ENCODE assay signal across 7 mouse cellular contexts in genomic region chr6:34292882-34293487, GRCm38 (mm10). TPM values are rescaled to one million over a fixed set of nuclear protein-coding genes. Genes with fewer than 3 reads are reported as not detected.
DNase-seq lines count a peak whose midpoint lies in the region; ATAC-seq lines count a peak whose summit lies in the region.

No protein-coding gene starts in this region.

- no peaks in the 10 kb centered on the region for H3K4me1 ChIP-seq in intestine, embryonic 15.5 days (replicated peaks)
- H3K4me1 ChIP-seq in midbrain, embryonic 14.5 days (ENCODE audit: control insufficient read depth, insufficient read depth, low read length) = no peaks in the 10 kb centered on the region

- peak; percentile 87 for DNase-seq in embryo, embryonic 11 days
- DNase-seq in gastrocnemius, postnatal 4 days (ENCODE audit: low spot score in 2 of 2) = peak; percentile 59 to 72
- peak; percentile 63 to 71 for DNase-seq in left cerebral cortex, postnatal 36 days (ENCODE audit: low spot score in 2 of 2)
- DNase-seq in midbrain, embryonic 14.5 days = peak; percentile 92
- DNase-seq in spleen, adult 18-20 months = peak; percentile 54 to 59

- no peak overlapping the region for H3K27ac ChIP-seq in intestine, embryonic 15.5 days
- peak overlapping the region; percentile 60 for H3K27ac ChIP-seq in midbrain, embryonic 14.5 days (replicated peaks; ENCODE audit: low read depth, low read length)

- no peak overlapping the region for H3K4me3 ChIP-seq in intestine, embryonic 15.5 days (replicated peaks)
- no peak overlapping the region for H3K4me3 ChIP-seq in midbrain, embryonic 14.5 days (replicated peaks; ENCODE audit: low read depth, low read length)

- H3K36me3 ChIP-seq in intestine, embryonic 15.5 days = no peaks in the 10 kb centered on the region
- no peaks in the 10 kb centered on the region for H3K36me3 ChIP-seq in midbrain, embryonic 14.5 days (ENCODE audit: control insufficient read depth, insufficient read depth, low read length)

- no peak overlapping the region for H3K4me2 ChIP-seq in intestine, embryonic 15.5 days (replicated peaks)
- H3K4me2 ChIP-seq in midbrain, embryonic 14.5 days (ENCODE audit: low read length) = no peak overlapping the region

- intact Hi-C loops in left cerebral cortex, postnatal 36 days (cut with DNase I) = loop anchor here (1.0 to 5.0 kb wide), 4 partner anchors 54 to 464 kb away; no protein-coding TSS in a partner anchor

- no peaks in the 10 kb centered on the region for H3K27me3 ChIP-seq in intestine, embryonic 15.5 days (replicated peaks)
- no peaks in the 10 kb centered on the region for H3K27me3 ChIP-seq in midbrain, embryonic 14.5 days (ENCODE audit: control insufficient read depth, insufficient read depth, low read length)

- no peaks in the 10 kb centered on the region for H3K9me3 ChIP-seq in intestine, embryonic 15.5 days
- H3K9me3 ChIP-seq in midbrain, embryonic 14.5 days (ENCODE audit: control insufficient read depth, low read length) = no peaks in the 10 kb centered on the region

- H3K9ac ChIP-seq in intestine, embryonic 15.5 days = no peak overlapping the region
- peak overlapping the region; percentile 16; the same call in 1 of the 2 replicates for H3K9ac ChIP-seq in midbrain, embryonic 14.5 days (replicated peaks; ENCODE audit: low read length)

- WGBS in intestine, embryonic 15.5 days = 27% methylated on average over 9 of the region's 9 CpGs
- WGBS in midbrain, embryonic 14.5 days = 29% methylated on average over 9 of the region's 9 CpGs

- peak; percentile 98 for ATAC-seq in activated CD4-positive, CD25-positive, alpha-beta regulatory T cell, adult 4 months
- peak; percentile 90 for ATAC-seq in intestine, embryonic 15.5 days
- ATAC-seq in midbrain, embryonic 14.5 days (ENCODE audit: low FRiP score, low TSS enrichment) = peak; percentile 90

RNA-seq across cellular contexts. Expression of gene Akr1b3, which starts 24.3 kb away (rescaled TPM):
- polyA plus RNA-seq in activated CD4-positive, CD25-positive, alpha-beta regulatory T cell, adult 4 months (2017; shearing (Covaris generic)) = 100 to 1,000 TPM; 356 to 448 TPM
- total RNA-seq in gastrocnemius, postnatal 4 days (2021) = 100 to 1,000 TPM; 184 to 196 TPM
- 130 and 136 TPM in 2 replicates for polyA plus RNA-seq in intestine, embryonic 15.5 days (2015; fragmentation: Nextera tagmentation; extraction: Ambion mirVana)
- total RNA-seq in left cerebral cortex, postnatal 36 days (2021) = 10 to 100 TPM; 42.6 to 47.6 TPM
- 95.2 and 106 TPM in 2 replicates for polyA plus RNA-seq in midbrain, embryonic 14.5 days (2014; fragmentation: Nextera tagmentation; extraction: Ambion mirVana)
